Mouse (Mus musculus) liver, adult (tissue): Measurements from ENCODE around the gene 1700013F07Rik.
A peak's percentile ranks its signal among the peaks of the same experiment; 100 is the strongest.

Experiments
- GATA4 ChIP-seq: IDR thresholded peaks from 2 replicates; pipeline ENCODE4 v1.6.1; 2014; ENCODE audit warnings: mild to moderate bottlenecking, low read length; ENCODE audit not compliant: insufficient replicate concordance

The 1700013F07Rik gene

GRCm38 (mm10) chr3:108536517-108537260, 2.7 kb downstream of the 1700013F07Rik start, which contains the start of gene 5330417C22Rik:
Gene 5330417C22Rik (minus strand): TSS chr3:108536536.
- TF ChIP-seq GATA4, result no peak

GRCm38 (mm10) chr3:108537303-108537702, 3.4 kb downstream of the 1700013F07Rik start:
- TF ChIP-seq GATA4, result no peak

GRCm38 (mm10) chr3:108542299-108542698, 8.3 kb downstream of the 1700013F07Rik start:
- no peak for TF ChIP-seq GATA4

GRCm38 (mm10) chr3:108554111-108554561, 20.2 kb downstream of the 1700013F07Rik start:
- TF ChIP-seq GATA4, result no peak

GRCm38 (mm10) chr3:108554587-108555312, 20.8 kb downstream of the 1700013F07Rik start:
- peak; percentile 12; the same call in 1 of the 2 replicates for TF ChIP-seq GATA4

GRCm38 (mm10) chr3:108557888-108558287, 23.9 kb downstream of the 1700013F07Rik start:
- TF ChIP-seq GATA4, result no peak

- peak; percentile 59; the same call in 1 of the 2 replicates for TF ChIP-seq GATA4
Observed at GRCm38 (mm10) chr3:108562133-108562730, 28.3 kb downstream of the 1700013F07Rik start, which contains the start of gene Tmem167b. Gene Tmem167b (minus strand): TSS chr3:108562466.

- no peak for TF ChIP-seq GATA4
Observed at GRCm38 (mm10) chr3:108562777-108563271, 28.9 kb downstream of the 1700013F07Rik start.

- no peak for TF ChIP-seq GATA4
Observed at GRCm38 (mm10) chr3:108563309-108563708, 29.4 kb downstream of the 1700013F07Rik start.

- no peak for TF ChIP-seq GATA4
Observed at GRCm38 (mm10) chr3:108567990-108568877, 34.3 kb downstream of the 1700013F07Rik start.

GRCm38 (mm10) chr3:108570813-108571212, 36.9 kb downstream of the 1700013F07Rik start:
- TF ChIP-seq GATA4, result no peak

- TF ChIP-seq GATA4, result no peak; the same call in 1 of the 2 replicates
Observed at GRCm38 (mm10) chr3:108571443-108572294, 37.7 kb downstream of the 1700013F07Rik start, which contains the start of gene Taf13. Gene Taf13 (plus strand): TSS chr3:108571698.

- TF ChIP-seq GATA4, result no peak
Observed at GRCm38 (mm10) chr3:108572309-108573010, 38.5 kb downstream of the 1700013F07Rik start.
